Mouse (Mus musculus) layer of hippocampus, adult 18-20 months (tissue): ENCODE results near the gene Homer2. TPM values are rescaled to one million over a fixed set of nuclear protein-coding genes. Genes with fewer than 3 reads are reported as not detected.

Source experiments
- DNase-seq, 2 experiments: peaks; one replicate each; pipeline ENCODE4 v3.0.0; 2022; ENCODE audit warnings: low spot score in 2 of 2
- total RNA-seq, 2 experiments: library from RNA; stranded (reverse); gene quantifications; 2 replicates each; pipeline ENCODE4 v1.2.3; 2021

Gene Homer2
- total RNA-seq, 2 experiments from 2014 or later, result 85.9 to 96.4 TPM

- no peak for DNase-seq
These were observed 112.3 kb downstream of the Homer2 start for GRCm38 (mm10) chr7:81595056-81595455.

DNA sequence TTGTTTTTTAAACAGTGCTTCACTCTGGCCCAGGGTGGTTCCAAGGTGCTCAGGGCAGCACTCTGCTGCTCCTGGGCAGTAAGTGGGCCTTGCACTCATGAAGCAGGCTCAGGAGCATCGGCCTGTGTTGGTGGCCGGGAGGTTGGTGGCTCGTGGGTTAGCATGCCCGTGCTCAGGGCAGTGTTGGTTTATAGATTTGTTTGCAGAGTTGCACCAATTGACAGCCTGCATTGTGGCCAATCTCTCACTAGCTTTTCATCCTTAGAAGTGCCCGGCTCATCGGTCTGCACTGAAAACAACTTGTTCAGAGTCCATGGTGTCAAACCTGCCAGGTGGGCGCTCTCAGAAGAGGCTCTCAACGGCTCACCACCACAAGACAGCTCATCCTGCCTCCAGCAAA is 113.9 kb downstream of the Homer2 start:
- no peak for DNase-seq

- no peak for DNase-seq
These were observed 114.6 kb downstream of the Homer2 start for GRCm38 (mm10) chr7:81592686-81593085.

DNA sequence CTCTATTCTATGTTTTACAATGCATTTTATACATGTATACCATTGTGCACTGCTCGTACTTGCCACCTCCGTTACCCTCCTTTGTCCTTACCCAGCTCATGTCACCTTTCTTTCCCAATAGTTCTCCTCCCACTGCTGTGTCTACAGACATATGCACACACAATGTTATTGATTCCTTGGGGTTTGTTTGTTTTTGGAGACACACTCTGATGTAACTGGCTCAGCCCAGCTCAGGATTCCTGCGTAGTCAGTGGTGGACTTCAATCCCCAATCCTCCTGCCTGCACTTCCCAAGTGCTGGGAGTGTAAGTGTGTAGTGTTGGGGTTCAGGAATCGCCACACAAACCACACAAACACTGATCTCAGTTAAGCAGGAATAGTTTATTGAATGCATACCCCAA is 120.1 kb downstream of the Homer2 start:
- no peak for DNase-seq

DNA sequence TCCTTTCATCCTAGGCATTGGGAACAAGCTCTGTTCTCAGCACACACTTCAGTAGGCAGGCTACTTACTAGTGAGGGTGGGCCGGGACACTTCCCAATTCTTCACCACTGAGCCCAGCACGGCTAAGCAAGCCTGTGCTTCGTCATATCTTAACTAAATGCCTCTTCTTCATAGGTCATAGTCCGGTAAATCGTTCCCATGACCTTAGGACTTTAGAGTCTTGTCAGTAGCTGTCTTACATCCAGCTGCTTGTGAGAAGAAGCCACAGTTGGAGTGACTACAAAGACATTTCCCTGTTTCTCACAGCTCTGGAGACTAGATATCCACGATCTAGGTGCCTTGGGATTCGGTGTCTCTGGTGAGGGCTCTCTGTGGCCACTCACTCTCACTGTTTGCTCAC is 122.0 kb downstream of the Homer2 start:
- no peak for DNase-seq

GRCm38 (mm10) chr7:81583512-81583911 is 123.8 kb downstream of the Homer2 start:
- DNase-seq, result no peak

- no peak for DNase-seq
These were observed 128.0 kb downstream of the Homer2 start for GRCm38 (mm10) chr7:81579312-81579711.

DNA sequence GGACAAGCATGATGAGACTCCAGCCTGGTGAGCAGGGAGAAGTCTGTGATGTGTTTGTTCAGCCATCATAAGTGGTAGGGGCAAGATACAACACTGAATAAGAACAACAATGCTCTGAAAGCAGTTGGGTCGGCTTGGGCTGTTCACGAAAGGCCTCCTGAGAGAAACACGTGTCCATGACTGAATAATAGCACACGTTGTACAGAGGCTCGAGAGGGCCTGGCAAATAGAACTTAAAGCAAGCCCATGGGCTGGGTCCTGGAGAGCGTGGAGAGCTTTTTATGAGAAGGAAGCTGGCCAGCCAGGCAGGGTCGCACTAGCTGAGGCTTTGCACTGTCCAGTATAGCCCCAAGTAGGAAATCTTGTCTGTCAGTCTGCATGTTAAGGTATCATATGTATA is 128.9 kb downstream of the Homer2 start:
- no peak for DNase-seq

GRCm38 (mm10) chr7:81577872-81578271 is 129.5 kb downstream of the Homer2 start:
- no peak for DNase-seq

DNA sequence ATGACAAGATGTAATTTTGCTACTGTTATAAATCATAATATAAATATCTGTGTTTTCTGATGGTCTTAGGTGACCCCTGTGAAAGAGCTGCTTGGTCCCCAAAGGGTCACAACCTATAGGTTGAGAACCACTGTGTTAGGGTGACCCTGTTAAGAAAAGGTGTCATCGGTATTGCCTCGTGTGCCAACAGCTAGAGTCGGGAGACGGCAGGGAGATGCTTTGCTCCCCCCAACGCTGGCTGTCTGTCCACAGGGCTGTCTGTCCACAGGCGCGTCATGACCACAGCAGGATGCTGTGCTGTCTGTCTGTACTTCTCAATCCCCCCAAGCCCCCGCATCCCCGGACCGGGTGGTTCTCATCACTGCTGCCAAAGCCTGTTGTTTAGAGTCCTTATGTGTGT is 131.7 kb downstream of the Homer2 start:
- no peak for DNase-seq

- DNase-seq, result no peak
These were observed 133.5 kb downstream of the Homer2 start for GRCm38 (mm10) chr7:81573821-81574220.

- DNase-seq, result peak in 1 of 2 experiments; percentile 47
These were observed 133.9 kb downstream of the Homer2 start for GRCm38 (mm10) chr7:81573397-81573796.

GRCm38 (mm10) chr7:81572610-81573268 is 134.6 kb downstream of the Homer2 start:
- DNase-seq, result no peak

GRCm38 (mm10) chr7:81571941-81572441 is 135.3 kb downstream of the Homer2 start:
- no peak for DNase-seq

- DNase-seq, result peak; percentile 90 to 96
These were observed 136.0 kb downstream of the Homer2 start, which contains the start of gene Whamm for GRCm38 (mm10) chr7:81571108-81571940. TSS of gene Whamm (plus strand) at chr7:81571266.

- DNase-seq, result no peak
These were observed 136.6 kb downstream of the Homer2 start for GRCm38 (mm10) chr7:81570752-81571107.

DNA sequence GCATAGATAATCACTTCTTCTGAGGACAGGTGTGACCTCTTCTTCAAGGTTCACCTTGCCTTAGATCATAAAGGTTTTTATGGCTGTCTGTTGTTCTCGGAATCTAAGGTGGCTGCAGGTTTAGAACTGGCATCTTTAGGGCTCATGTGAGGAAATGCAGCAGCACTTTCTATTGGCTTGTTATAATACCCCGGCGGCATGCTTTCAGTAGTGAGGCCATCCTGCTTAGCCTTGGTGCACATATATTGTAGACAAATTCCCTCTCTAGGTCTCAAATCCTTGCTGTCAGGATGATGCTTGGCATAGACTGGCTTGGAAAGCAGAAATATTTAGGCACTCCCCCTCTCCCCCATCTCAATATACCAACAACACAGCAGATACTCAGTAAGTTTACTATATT is 137.1 kb downstream of the Homer2 start:
- DNase-seq, result no peak

DNA sequence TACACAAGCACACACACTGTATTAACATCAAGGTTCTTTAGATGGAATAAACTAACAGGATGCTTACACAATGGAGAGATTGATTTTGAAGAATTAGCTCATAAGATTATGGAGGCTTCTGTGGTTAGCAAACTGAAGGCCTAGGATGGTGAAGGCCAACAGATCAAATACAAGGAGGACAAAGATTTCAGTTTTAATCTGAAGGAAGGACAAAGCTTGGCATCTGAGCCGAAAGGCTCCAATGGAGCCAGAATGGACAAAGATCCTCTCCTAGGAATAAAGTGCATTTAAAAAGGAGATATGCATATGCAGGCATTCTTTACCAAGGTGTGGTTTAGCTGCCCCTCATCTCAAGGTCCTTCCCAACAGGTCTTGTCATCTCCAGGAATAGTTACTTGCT is 137.5 kb downstream of the Homer2 start:
- DNase-seq, result no peak

- no peak for DNase-seq
These were observed 139.9 kb downstream of the Homer2 start for GRCm38 (mm10) chr7:81567396-81567795.

GRCm38 (mm10) chr7:81566892-81567291 is 140.4 kb downstream of the Homer2 start, which contains the start of gene Fsd2:
TSS of gene Fsd2 (minus strand) at chr7:81566944.
- no peak for DNase-seq

DNA sequence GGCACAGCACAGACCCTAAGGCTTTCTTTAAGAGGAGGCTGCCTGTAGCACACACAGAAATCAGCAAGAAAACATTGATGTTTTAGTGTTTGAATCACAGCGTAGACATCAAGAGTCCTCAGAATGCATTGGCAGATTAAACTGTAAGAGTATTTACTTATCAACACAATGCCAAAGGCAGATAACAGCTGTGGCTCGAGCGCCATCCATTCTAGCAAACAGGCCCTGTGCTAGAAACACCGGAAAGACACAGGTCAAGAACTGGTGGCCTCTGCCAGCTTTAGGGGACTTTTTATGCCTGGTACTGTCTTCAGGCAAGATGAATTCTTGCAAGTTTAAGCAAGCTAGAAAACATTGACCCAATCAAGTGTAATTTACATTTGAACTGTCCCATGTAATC is 141.0 kb downstream of the Homer2 start:
- DNase-seq, result no peak

GRCm38 (mm10) chr7:81565381-81566055 is 141.8 kb downstream of the Homer2 start:
- peak; percentile 59 to 76 for DNase-seq
